In genomic region chr6:15865271-15865670, GRCm38 (mm10) we compare ENCODE assay signal across 12 mouse cellular contexts.
"Had no signal": no experiment of that assay in that cellular context is flagged by ENCODE, and none has a peak within 500 bp of the region (broad histone marks: within the 10 kb centered on the region; RNA-seq: fewer than 3 reads in every experiment).

No protein-coding gene starts in this region.

- H3K4me1 ChIP-seq: kidney, embryonic 15.5 days; limb, embryonic 10.5 days; liver, embryonic 12.5 days; stomach, embryonic 15.5 days had no signal

- H3K4me2 ChIP-seq: kidney, embryonic 15.5 days; liver, embryonic 12.5 days; lung, embryonic 14.5 days; midbrain, embryonic 13.5 days; stomach, embryonic 15.5 days had no signal

- H3K36me3 ChIP-seq: kidney, embryonic 15.5 days; limb, embryonic 10.5 days; liver, embryonic 12.5 days; midbrain, embryonic 13.5 days; stomach, embryonic 15.5 days had no signal

- H3K9ac ChIP-seq: kidney, embryonic 15.5 days; liver, embryonic 12.5 days; lung, embryonic 14.5 days; midbrain, embryonic 13.5 days; stomach, embryonic 15.5 days had no signal

- DNase-seq: kidney, postnatal 14 days; lung, embryonic 14.5 days; lung, postnatal 10 days; right cerebral cortex, postnatal 14 days; thymus, adult 2 months; thymus, postnatal 25 days had no signal

- H3K9me3 ChIP-seq: kidney, embryonic 15.5 days; limb, embryonic 10.5 days; liver, embryonic 12.5 days; midbrain, embryonic 13.5 days; stomach, embryonic 15.5 days had no signal

- H3K27me3 ChIP-seq: kidney, embryonic 15.5 days; liver, embryonic 12.5 days; midbrain, embryonic 13.5 days; stomach, embryonic 15.5 days had no signal

- H3K27ac ChIP-seq: kidney, embryonic 15.5 days; left cerebral cortex, adult 2 months; limb, embryonic 10.5 days; liver, embryonic 12.5 days; midbrain, embryonic 13.5 days; stomach, embryonic 15.5 days had no signal

- ATAC-seq: liver, embryonic 12.5 days; midbrain, embryonic 13.5 days had no signal

- H3K4me3 ChIP-seq: kidney, embryonic 15.5 days; left cerebral cortex, adult 2 months; limb, embryonic 10.5 days; liver, embryonic 12.5 days; midbrain, embryonic 13.5 days; stomach, embryonic 15.5 days had no signal
